Mouse (Mus musculus) liver, embryonic 14.5 days (tissue): ENCODE results near the gene Gm49361.

ENCODE experiments used
- CTCF ChIP-seq: IDR thresholded peaks from 2 replicates; pipeline ENCODE4 v1.5.1; 2016; ENCODE audit warnings: antibody characterized with exemption, low read depth, control low read depth
- EP300 ChIP-seq: IDR thresholded peaks from 2 replicates; pipeline ENCODE4 v1.6.1; 2016; ENCODE audit warnings: antibody characterized with exemption, low read depth

DNA sequence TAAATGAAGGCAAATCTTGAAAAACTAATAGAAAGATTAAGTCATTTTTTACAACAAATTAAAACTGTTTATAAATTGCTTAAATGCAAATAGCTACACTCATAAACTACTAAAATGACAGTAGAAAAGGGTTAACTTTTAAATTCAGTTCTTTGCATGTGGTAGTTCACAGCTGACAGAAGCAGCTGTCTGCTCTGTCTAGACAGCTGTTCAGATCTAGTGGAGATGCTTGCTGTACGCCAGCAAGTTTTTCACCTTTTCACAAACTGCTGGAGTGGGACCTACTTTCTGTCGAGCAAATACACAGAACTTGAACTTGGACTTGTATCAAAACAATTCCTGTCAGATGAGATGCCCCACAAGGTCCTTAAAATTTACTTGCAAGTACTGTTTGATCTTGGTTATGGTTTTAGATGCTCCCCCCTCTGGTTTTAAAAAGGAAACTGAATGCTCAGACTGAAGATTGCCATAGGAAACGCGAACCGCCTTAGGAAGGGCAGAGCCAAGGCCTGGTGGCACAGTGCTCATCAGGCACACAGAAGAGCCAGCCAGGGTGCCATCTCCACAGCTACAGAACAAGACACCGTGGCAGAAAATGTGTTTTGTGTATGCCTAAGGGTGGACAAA is 129.5 kb downstream of the Gm49361 start:
- no peak for TF ChIP-seq CTCF
- TF ChIP-seq EP300: no peak
